Mouse (Mus musculus): Measurements from ENCODE around the gene Pknox1.
"Not testable (repeated sequence)": the region's sequence is repeated elsewhere in the genome, so short reads cannot be mapped to it uniquely, and the experiment has no call there.

The Pknox1 gene

DNA sequence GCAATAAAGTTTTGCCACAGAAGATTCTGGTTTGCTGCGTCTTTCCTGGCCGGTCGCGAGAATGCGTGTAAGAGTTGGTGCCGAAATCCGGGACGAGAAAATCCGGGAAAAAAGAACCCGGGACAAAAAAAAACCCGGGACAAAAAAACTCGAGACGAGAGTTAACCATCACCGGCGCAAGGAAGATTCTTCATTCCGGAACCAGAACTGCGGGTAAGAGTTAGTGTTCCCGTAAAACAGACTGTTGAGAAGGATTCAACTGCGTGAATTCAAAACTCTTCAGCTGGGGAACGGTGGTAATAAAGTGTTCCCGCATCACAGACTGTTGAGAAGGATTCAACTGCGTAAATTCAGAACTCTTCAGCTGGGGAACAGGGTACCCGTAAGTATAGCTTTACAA lies 11.9 kb upstream of the Pknox1 start:
- DNase-seq (ENCODE audit: inconsistent ontology term): not testable (repeated sequence)

DNA sequence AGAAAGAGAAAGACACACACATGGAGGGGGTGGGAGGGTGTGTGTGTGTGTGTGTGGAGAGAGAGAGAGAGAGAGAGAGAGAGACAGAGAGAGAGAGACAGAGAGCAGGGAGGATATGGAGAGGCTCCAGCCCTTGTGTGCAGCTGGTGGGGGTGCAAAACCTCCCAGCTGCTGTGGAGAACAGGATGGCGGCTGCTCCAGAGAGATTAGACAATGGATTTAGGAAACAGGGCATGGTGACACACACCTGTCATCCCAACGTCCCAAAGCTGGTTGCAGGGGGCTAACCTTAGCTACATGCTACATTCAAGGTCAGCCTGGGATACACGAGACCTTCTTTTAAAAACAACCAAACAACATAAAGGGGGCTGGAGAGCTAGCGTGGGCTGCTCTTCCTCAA lies 8.3 kb upstream of the Pknox1 start:
- no peak for DNase-seq (ENCODE audit: inconsistent ontology term)

DNA sequence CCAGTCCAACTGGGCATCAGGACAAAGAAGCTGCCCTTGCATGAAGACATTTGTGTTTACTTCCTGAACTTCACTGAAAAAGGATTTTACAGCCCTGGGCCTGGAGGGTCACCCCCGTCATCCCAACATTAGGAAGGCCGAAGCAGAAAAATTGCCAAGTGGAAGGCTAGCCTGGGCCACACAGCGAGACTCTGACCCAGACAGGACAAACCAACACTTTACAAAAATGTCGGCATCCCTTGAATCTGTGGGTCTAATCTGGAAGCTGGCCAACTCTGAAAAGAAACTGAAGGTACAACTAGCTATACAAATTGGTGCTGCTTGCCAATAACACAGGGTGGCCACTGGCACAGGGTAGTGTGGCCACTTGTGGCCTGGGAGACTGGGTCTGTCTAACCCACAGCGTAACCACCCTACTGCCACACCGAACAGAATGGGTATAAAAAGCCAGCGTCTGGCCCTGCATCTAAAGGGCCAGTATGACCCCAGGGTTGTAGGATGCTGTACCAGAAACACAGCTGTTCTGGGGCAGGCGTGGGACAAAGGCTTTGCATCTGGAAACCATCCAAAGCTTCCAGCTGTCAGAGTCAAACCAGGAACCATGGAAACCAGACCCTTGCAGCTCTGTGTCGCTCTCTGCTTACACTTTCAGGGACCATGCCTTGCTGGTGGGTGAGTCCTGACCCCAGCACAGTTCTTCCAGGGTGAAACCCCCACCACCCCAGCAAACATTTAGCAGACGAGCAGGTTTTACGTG lies 7.2 kb upstream of the Pknox1 start:
- no peak for DNase-seq (ENCODE audit: inconsistent ontology term)

DNA sequence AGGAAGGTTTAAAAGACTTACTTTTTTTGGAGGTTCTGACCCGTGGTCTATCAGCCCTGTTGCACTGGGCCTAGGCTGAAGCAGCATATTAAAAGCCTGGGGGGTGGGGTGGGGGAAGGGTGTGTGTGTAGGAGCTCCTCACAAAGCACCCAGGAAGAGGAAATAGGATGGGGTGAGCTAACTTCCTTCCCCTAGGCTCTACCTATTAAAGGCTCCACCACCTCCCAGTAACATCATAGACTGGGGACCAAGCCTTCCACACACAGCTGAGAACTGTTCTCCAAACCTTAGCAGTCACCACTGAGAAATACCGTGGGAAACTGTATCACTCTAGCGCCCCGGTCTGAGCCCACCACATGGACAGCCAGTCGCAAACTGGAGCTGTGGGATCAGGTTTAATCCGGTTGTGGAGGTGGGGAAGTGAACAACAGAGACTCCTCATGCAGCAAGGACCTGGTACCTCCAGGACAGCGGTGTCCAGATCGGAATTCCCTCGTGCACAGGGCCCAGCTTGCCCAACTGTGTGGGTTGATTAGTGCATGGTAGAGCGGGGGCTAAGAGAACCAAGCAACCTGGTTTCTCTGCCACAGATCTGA lies 6.5 kb upstream of the Pknox1 start:
- DNase-seq (ENCODE audit: inconsistent ontology term): no peak

DNA sequence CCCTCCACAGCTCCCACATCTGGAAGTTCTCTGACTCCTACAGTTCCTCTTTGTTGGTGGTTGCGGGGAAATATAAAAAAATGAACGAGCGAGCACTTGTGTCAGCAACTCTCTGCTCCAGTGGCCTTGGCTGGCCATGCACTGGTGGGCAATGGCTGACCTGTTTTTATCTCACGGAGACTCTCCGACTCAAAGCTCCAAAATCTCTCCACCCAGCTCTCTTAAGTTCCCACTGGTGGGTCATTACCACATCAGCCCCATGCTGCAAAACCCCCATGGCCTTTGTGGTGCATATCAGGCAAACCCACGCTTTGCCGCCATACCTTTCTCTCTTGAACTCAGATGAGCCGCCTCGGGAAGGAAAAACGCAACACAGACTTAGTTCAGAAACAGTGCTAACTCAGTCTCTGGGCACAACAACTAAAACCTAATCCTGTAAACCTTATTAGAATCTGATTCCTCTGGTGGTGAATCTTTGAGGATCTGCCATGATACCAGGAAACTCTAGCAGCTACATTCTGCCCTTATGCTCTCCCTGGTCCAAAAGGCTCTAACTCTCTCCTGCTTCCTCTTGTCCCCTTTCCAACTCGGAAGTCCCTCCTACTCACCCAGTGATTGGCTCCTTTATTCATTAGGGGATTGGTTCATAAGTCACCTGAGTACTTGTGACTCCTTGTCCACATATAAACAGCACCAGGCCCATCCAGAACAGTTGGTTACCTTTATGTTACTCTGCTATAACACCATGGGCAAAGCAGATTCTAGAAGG lies 5.3 kb upstream of the Pknox1 start:
- DNase-seq (ENCODE audit: inconsistent ontology term): no peak

DNA sequence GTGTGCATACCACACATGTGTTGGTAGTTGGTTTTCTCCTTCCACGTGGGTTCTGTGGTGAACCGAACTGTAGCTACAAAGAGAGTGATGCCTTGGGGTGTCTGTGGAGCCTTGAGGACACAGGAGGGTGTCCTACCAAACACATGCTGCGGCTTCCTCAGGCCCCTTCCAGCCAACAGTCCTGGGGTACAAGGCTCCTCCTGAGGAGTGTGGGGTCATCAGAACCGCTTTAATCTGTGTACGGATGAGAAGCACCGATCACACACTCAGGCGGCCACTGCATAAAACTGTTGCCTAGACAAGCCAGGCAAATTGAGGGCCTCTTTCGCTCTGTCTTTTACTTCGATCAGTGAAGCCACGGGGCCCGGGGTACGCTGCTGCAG lies 911 bp upstream of the Pknox1 start:
- DNase-seq (ENCODE audit: inconsistent ontology term): no peak

DNA sequence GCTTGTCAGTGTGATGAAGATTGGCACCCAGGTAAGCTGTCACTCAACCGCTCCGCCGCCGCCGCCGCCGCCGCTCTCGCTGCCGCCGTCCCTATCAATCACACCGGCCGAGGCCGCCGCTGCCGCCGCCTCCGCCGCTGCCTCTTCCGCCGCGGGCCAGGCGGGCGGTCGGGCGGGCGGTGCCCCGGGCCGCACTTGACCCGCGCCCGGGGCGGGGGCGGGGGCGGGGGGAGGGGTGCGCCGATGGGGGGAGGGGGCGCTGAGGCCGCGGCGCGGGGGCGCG lies 265 bp downstream of the Pknox1 start:
- no peak for DNase-seq (ENCODE audit: inconsistent ontology term)

DNA sequence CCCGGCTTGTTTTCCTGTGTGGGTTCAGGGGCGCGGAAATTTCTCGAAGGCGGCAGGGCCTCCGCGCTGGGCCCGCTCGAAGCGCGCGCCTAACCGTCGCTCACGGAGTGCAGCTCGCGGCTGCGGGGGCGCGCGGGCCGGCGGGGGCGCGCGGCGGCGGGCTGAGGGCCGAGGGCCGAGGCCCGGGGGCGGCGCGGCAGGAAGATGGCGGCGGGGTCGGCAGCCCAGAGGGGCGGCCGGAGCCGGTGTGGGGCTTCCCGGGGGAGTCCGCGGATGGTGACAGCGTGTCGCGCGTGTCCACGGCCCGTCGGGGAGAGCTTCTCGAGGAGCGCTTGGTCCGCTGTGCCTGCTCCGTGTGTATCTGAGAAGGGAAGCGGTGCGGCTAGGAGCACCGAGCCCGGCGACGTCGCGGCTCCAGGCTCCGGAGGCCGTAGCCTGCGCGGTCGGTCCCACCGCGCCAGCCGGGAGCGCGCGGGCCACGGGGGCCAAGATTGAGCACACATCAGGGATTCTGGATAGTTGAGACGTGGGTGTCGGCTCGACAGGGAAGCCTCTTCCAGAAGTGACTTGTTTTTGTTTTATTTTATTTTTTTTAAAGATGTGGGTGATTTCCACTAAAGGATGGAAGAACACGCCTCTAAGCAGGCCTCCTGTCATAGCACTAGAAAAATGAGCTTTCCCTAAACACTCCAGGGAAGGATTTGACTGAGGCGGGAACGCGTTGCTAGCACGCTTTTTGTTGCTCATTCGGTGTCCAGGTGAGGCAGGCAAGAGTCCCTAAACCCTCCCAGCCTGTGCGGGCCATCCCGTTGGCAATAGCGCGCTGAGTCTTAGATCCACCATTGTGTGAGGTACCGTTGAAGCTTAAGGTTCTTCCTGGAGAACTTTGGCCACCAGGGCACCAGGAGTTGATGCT lies 865 bp downstream of the Pknox1 start:
- peak; percentile 78 for DNase-seq (ENCODE audit: inconsistent ontology term)

DNA sequence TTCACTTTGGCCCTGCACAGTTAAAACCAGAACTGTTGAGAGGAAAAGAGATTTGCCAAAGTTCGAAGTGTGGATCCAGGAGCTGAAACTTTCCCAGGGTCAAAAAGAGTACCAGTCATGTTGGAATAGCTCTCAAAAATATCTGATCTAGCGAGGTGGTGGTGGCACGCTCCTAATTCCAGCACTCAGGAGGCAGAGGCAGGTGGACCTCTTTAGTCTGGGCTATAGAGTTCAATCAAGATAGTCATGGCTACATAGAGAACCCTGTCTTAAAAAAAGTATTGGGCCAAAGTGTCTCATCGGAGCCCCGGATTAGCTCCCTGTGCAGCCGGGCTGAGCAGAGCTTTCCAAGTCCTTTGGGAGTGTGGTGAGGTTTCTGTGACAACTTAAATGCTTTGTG lies 1.7 kb downstream of the Pknox1 start:
- no peak for DNase-seq (ENCODE audit: inconsistent ontology term)

DNA sequence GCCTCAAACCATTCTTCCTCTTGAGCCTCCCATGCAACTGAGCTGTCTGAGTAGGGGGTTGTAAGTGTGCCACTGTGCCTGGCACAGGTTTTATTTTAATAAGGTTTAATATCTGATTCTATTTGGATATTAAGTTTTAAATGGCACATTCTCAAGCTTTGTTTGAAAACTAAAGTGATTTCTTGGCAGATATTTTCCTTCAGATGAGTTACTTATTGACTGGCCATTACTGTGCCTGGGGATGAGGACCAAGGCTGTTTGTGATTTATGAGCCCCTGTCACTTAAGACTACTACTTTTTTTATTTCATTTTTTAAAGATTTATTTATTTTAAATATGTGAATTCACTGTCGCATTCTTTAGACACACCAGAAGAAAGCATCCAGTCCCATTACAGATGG lies 5.2 kb downstream of the Pknox1 start:
- DNase-seq (ENCODE audit: inconsistent ontology term): no peak

DNA sequence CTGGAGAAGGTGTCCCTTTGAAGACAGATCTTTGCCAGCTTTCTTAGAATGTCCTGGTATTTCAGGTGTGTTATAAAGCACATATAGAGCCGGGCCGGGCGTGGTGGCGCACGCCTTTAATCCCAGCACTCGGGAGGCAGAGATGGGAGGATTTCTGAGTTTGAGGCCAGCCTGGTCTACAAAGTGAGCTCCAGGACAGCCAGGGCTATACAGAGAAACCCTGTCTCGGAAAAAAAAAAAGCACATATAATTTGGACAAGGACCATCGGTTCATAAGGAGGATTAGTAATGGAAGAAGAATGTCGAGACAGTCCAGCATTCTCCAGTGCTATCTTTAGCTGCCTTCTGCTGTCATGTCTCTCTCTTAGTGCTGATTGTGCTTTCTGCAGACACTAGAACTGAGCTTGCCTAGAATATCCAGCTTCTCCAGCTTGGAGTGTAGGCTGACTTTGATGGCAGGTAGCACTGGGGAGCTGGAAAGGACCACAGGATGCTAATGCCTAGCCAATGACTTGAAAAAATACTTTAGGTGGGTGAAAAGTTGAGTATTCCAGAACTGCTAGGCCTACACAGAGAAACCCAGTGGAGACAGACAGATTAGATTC lies 5.9 kb downstream of the Pknox1 start:
- peak; percentile 42 for DNase-seq (ENCODE audit: inconsistent ontology term)

DNA sequence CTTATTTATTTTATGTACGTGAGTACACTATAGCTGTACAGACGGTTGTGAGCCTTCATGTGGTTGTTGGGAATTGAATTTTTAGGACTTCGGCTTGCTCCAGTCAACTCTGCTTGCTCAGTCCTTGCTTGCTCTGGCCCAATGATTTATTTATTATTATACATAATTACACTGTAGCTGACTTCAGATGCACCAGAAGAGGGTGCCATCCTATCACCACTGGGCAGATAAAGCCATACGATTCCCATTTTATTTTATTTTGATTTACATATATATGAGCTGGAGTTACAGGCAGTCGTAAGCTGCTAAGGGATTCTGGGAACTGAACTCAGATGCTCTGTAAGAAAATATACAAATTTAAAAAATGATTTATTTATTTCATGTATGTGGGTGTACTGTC lies 7.2 kb downstream of the Pknox1 start:
- no peak for DNase-seq (ENCODE audit: inconsistent ontology term)

DNA sequence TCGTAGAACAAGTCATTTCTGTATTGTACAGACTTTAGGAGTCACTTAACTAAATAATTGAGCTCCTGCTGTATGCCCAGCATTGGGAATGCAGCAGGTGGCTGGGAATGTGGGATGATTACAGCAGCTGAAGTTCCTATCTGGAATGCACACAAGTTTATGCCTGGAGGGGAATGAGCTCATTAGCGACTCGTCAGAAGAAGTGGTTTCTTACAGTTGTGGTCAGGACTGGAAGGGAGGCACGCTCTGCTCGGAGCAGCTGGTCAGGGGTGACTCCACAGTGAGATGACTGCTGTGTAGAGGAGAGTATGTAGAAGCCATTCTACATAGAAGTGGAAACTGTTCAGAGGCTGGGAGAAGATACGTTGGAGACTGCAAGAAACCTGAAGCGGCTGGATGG lies 10.1 kb downstream of the Pknox1 start:
- DNase-seq (ENCODE audit: inconsistent ontology term): peak; percentile 85

DNA sequence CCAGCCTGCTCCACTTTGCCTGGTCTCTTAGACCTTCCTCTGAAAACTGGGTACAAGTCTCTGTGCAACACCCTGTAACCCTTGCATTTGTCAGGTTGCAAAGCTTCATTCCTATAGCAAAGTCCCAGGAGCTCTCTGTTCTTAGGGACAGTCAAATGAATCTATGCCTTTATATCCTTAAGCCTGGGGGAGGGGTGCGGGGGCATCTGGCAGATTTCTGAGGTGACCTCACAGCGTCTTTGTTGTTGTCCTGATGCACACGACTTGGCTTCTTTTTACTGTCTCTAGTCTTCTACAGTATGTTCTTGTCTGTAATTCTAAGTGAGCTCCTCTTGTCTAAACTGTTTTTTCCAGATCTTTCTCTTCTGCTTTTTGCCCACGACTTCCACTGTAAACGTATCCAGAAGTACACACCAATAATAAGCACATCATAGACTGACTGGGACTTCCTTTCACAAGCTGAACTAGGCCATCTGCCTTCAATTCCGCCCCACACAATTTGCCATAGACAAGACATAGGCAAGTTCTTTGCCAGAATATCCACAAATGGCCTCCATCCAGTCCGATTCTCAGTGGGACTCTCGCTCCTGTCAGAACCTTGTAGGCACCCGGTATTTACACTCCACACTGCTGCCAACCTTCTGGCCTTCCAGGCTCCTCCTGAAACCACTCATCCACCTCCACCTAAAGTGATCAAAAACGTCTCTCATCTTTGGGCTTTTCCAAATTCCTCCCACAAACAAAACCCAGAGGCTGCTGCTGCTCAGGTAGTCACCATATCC lies 12.1 kb downstream of the Pknox1 start:
- DNase-seq (ENCODE audit: inconsistent ontology term): peak; percentile 72

DNA sequence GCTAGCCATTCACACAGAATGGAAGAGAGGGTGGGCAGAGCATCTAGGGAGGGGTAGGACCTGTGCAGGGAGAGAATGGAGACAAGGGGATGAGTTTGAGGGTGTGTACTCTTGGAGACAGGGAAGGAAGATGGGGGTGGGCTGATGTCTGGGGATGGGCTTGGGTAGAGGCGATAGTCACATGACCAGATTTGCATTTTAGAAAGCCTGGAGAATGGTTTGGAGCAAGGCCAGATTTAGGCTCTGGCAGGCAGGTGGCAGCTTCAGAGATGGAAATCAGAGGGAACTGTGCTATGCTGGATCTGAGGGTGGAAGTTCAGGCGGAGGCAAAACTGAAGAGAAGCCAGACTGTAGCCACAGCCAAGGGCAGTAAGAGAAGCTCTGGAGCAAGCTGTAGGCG lies 15.8 kb downstream of the Pknox1 start:
- DNase-seq (ENCODE audit: inconsistent ontology term): no peak

DNA sequence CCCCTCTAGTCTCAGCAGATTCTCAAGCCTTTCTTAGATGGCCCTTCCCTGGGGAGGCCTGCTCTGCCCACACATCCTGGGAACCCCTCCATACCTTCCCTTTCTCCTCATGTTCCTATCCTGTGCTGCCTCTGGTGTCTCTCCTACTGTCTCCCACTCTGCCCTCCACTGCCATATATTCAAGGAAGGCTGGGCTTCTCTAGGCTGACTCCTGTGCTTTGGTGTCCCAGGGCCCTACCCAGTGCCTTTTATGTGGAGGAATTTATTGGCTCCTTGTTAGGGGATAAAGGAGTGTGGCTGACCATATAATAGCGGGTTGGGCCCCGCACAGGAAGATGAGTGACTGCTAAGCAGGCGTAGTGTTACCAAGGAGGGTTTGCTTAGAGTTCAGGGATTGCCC lies 18.7 kb downstream of the Pknox1 start:
- no peak for DNase-seq (ENCODE audit: inconsistent ontology term)

DNA sequence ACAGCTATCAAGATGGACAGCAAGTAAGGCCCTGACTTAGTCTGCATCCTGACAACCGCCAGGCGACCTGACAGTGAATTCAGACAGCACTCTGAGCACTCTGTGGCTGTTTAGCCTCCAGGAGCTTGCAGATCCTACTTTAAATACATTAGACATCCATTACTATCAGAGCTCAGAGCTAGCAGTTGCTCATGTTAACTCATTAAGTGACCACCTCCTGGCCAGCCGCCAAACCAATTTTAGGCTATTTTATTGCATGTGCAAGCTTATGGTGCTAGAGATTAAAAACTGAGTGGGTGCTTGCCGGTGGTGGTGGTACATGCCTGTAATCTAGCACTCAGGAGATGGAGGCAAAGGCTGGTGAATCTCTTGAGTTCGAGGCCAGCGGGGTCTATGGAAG lies 19.2 kb downstream of the Pknox1 start:
- DNase-seq (ENCODE audit: inconsistent ontology term): no peak

DNA sequence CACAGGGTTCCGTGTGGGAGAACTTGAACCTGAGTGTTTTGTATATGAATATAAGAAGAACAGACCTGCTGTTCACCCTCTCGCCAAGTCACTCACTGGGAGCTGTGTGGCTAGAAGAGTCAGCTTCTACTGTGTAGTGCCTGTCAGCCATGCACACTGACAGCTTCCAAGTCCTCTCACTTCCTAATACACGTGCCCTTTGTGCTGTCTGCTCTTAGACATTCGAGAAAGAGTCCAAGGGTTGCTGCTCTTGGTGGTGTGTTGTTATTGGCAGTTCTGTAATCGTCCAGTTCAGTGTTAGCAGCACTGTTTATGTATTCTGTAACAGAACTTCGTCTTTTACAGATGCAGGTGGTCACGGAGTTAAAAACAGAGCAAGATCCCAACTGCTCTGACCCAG lies 23.6 kb downstream of the Pknox1 start:
- DNase-seq (ENCODE audit: inconsistent ontology term): no peak

DNA sequence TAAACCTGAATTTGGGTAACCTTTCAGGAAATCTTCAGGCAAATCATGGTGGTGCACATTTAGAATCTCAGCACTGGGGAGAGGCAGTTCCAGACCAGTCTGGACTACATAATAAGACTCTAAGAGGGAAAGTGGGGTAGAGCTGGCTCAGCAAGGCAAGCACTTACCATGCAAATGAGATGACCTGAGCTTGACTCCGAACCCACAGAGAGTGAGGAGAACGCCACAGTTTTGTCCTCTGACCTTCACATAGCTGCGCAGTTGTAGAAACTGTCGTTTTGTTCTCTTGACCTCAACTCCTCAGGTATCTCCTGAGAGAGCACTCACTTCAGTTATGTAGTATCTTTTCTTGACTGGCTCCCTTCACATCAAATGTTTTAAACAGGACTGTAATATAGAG lies 24.2 kb downstream of the Pknox1 start:
- no peak for DNase-seq (ENCODE audit: inconsistent ontology term)

DNA sequence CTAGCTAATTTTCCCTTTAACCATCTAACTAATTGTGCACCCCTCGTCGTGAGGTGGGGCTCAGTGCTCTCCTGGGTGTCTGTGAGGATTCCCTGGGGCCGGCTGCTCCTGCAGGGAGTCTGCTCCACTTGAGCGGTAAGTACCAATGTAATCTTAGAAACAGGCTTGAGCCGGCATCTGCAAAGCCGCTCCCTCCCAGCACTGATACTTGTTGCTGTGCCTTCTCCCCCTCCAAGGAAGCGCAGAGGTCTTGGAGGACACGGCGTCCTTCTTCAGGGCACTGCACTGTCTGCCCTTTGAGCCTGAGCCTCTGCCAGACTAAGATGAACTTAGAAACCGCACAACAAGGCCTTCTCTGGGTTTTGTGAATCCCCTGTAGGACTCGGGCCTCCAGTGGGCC lies 26.3 kb downstream of the Pknox1 start:
- DNase-seq (ENCODE audit: inconsistent ontology term): no peak

DNA sequence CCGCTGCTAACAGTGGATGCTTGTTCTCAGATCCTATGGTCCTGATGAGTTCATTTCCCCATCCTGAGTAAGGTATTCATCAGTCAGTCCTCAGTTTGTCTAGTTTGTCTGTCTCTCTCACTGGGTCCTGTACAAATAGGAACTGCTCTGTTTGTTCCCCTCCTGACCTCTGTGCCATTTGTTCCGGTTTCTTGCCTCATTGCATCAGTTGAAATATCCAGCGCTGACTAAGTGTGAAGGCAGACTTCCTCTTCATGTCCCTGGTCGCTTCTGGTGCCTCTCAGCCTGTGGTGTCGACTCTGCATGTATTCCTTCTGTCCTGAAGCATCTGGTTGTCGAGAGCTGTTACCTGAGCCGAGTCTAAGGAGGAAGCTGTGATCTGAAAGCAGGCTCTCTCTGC lies 30.1 kb downstream of the Pknox1 start:
- no peak for DNase-seq (ENCODE audit: inconsistent ontology term)
